Mouse (Mus musculus): ENCODE measurements around the gene Hist1h3b. TPM values are rescaled to one million over a fixed set of nuclear protein-coding genes. Genes with fewer than 3 reads are reported as not detected.

The Hist1h3b gene
- total and polyA plus RNA-seq, 2 experiments from 2014 or later, result 3.3 to 800 TPM

DNA sequence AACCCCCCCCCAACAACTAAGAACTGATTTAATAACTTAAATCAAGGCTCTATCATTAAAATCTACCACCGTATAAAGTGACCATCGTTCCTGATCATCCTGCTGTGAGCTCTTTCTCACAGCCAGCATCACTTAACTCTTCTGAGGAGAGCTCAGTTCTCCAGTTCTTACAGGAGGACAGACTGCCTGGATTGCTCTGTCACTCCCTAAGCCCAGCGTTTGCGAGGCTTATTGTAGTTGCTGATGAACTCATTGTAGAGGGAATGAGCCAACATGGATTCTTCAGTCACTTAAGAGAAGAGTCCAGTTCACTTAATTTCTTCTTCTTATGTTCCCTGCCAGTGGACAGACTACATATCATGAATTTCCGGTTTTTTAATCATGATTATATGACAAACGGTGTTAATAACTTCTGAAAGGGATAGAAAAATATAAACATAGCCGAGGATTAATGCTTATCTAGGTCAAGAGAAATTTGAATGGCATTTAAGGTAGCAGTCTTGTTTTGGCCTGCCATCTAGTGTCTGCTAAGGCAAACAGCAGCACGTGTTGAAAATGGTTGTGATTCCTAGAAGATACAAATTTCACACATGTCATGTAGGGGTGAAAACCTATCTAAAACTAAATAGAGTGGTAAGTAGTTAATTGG lies 19.8 kb upstream of the Hist1h3b start:
- 0 out of 2 replicates have a peak, but pooled peaks cover 4% of the 10 kb centered on the region for H3K4me1 ChIP-seq (ENCODE audit: control insufficient read depth, insufficient read depth)
- DNase-seq (ENCODE audit: low spot score), result peak; percentile 71
- no peaks in the 10 kb centered on the region for H3K36me3 ChIP-seq (replicated peaks; ENCODE audit: control insufficient read depth, insufficient read depth, low read length)
- H3K4me2 ChIP-seq (ENCODE audit: low read depth, low read length), result no peak overlapping the region
- ATAC-seq (ENCODE audit: insufficient read depth, low read depth), result no peak; the same call in 1 of the 2 replicates
- no peak overlapping the region for H3K9ac ChIP-seq (replicated peaks; ENCODE audit: low read depth, low read length)
- H3K27me3 ChIP-seq (ENCODE audit: control insufficient read depth, insufficient read depth, low read length), result no peaks in the 10 kb centered on the region
- H3K27ac ChIP-seq (ENCODE audit: low read depth), result no peak overlapping the region
- peak; percentile 85 for TF ChIP-seq CTCF (IDR thresholded peaks at IDR 0.05; ENCODE audit: low read depth)
- TF ChIP-seq EP300 (IDR thresholded peaks at IDR 0.05; ENCODE audit: low read depth), result no peak
- H3K9me3 ChIP-seq (replicated peaks; ENCODE audit: control insufficient read depth, low read length), result no peaks in the 10 kb centered on the region
- 21% methylated on average over 8 of the region's 8 CpGs for WGBS
- no peak overlapping the region for H3K4me3 ChIP-seq (ENCODE audit: low read depth, low read length)

DNA sequence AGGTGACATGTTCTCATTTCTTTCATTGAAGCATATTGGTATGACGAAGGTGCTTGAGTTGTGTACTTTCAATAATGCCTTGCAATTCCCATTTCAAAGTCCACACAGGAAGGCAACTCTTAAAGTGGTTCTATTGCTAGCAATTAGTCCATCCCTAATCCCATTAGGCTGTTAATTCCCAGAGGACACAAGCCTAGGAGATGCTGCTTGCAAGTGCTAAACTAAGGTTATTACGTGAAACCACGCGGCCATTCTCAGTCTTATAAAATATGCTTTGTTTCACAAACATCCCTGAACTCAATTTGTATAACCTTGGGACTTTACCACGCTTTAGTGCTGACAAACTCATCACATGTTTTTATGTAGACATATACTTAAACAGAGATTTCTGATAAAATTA lies 15.0 kb upstream of the Hist1h3b start:
- DNase-seq (ENCODE audit: low spot score), result no peak
- no peaks in the 10 kb centered on the region for H3K36me3 ChIP-seq (replicated peaks; ENCODE audit: control insufficient read depth, insufficient read depth, low read length)
- 88% methylated on average over 5 of the region's 5 CpGs for WGBS
- no peak overlapping the region for H3K4me3 ChIP-seq (ENCODE audit: low read depth, low read length)
- H3K27ac ChIP-seq (ENCODE audit: low read depth), result no peak overlapping the region
- no peak overlapping the region for H3K9ac ChIP-seq (replicated peaks; ENCODE audit: low read depth, low read length)
- no peaks in the 10 kb centered on the region for H3K27me3 ChIP-seq (ENCODE audit: control insufficient read depth, insufficient read depth, low read length)
- no peaks in the 10 kb centered on the region for H3K9me3 ChIP-seq (replicated peaks; ENCODE audit: control insufficient read depth, low read length)
- H3K4me1 ChIP-seq (ENCODE audit: control insufficient read depth, insufficient read depth), result peaks cover 8% of the 10 kb centered on the region; the same call in 1 of the 2 replicates
- TF ChIP-seq EP300 (IDR thresholded peaks at IDR 0.05; ENCODE audit: low read depth), result no peak
- no peak for TF ChIP-seq CTCF (IDR thresholded peaks at IDR 0.05; ENCODE audit: low read depth)
- H3K4me2 ChIP-seq (ENCODE audit: low read depth, low read length), result no peak overlapping the region
- ATAC-seq (ENCODE audit: insufficient read depth, low read depth), result no peak

DNA sequence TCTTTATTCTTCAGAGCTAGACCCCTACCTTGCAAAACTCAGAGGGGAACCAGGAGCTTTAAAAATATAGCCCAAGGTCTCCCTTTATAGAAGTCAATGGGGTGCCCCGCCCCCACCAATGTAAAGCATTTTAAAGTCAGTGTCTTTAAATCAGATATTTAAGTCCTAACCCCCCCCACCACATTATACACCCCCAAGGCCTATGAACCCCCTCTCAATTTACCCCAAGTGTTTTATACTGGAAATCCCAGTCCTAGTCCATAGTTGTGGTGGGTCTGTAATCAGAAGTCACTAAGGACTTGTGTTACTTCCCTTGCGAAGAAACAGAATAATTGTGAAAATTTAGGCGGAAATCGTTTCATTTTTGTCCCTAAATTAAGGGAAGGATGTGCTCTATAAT lies 14.0 kb upstream of the Hist1h3b start:
- peaks cover 8% of the 10 kb centered on the region; the same call in 1 of the 2 replicates for H3K4me1 ChIP-seq (ENCODE audit: control insufficient read depth, insufficient read depth)
- TF ChIP-seq EP300 (IDR thresholded peaks at IDR 0.05; ENCODE audit: low read depth) (no peak; the same call in 1 of the 2 replicates), CTCF (IDR thresholded peaks at IDR 0.05; ENCODE audit: low read depth) (no peak)
- DNase-seq (ENCODE audit: low spot score) (no peak), ATAC-seq (ENCODE audit: insufficient read depth, low read depth) (no peak)
- no peaks in the 10 kb centered on the region for H3K36me3 ChIP-seq (replicated peaks; ENCODE audit: control insufficient read depth, insufficient read depth, low read length)
- H3K4me2 ChIP-seq (ENCODE audit: low read depth, low read length), result peak overlapping the region; percentile 97
- H3K9me3 ChIP-seq (replicated peaks; ENCODE audit: control insufficient read depth, low read length), result no peaks in the 10 kb centered on the region
- peak overlapping the region; percentile 96 for H3K9ac ChIP-seq (replicated peaks; ENCODE audit: low read depth, low read length)
- peak overlapping the region; percentile 97 for H3K27ac ChIP-seq (ENCODE audit: low read depth)
- H3K27me3 ChIP-seq (ENCODE audit: control insufficient read depth, insufficient read depth, low read length), result no peaks in the 10 kb centered on the region
- WGBS, result 23% methylated on average over 4 of the region's 4 CpGs
- peak overlapping the region; percentile 72 for H3K4me3 ChIP-seq (ENCODE audit: low read depth, low read length)

DNA sequence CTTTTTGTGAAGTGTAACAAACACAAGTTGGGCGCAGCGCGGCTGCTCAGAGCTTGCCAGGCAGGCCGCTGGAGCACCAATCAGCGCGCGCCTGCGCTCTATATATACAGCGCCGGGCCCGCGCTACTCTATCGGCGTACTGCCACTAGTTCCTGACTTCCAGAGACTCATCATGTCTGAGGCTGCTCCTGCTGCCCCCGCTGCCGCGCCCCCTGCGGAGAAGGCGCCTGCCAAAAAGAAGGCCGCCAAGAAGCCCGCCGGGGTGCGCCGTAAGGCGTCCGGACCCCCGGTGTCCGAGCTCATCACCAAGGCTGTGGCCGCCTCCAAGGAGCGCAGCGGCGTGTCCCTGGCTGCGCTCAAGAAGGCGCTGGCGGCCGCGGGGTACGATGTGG lies 13.4 kb upstream of the Hist1h3b start, which contains the start of gene Hist1h1c:
Gene Hist1h1c, plus strand, starts transcription at position 132 of the 392 bp plus-strand sequence.
- peak within 1 kb of the TSS; percentile 97 for H3K27ac ChIP-seq (ENCODE audit: low read depth)
- peak within 1 kb of the TSS; percentile 97 for H3K4me2 ChIP-seq (ENCODE audit: low read depth, low read length)
- under 1% methylated on average over 32 of the region's 38 CpGs for WGBS
- no peaks in the 10 kb centered on the region for H3K36me3 ChIP-seq (replicated peaks; ENCODE audit: control insufficient read depth, insufficient read depth, low read length)
- ATAC-seq (ENCODE audit: insufficient read depth, low read depth), result peak; percentile 86
- peaks cover 8% of the 10 kb centered on the region; the same call in 1 of the 2 replicates for H3K4me1 ChIP-seq (ENCODE audit: control insufficient read depth, insufficient read depth)
- no peaks in the 10 kb centered on the region for H3K9me3 ChIP-seq (replicated peaks; ENCODE audit: control insufficient read depth, low read length)
- H3K4me3 ChIP-seq (ENCODE audit: low read depth, low read length), result peak within 1 kb of the TSS; percentile 72
- peak within 1 kb of the TSS; percentile 96 for H3K9ac ChIP-seq (replicated peaks; ENCODE audit: low read depth, low read length)
- H3K27me3 ChIP-seq (ENCODE audit: control insufficient read depth, insufficient read depth, low read length), result no peaks in the 10 kb centered on the region
- peak; percentile 92 for DNase-seq (ENCODE audit: low spot score)
- peak; percentile 61 for TF ChIP-seq EP300 (IDR thresholded peaks at IDR 0.05; ENCODE audit: low read depth)
- no peak for TF ChIP-seq CTCF (IDR thresholded peaks at IDR 0.05; ENCODE audit: low read depth)

DNA sequence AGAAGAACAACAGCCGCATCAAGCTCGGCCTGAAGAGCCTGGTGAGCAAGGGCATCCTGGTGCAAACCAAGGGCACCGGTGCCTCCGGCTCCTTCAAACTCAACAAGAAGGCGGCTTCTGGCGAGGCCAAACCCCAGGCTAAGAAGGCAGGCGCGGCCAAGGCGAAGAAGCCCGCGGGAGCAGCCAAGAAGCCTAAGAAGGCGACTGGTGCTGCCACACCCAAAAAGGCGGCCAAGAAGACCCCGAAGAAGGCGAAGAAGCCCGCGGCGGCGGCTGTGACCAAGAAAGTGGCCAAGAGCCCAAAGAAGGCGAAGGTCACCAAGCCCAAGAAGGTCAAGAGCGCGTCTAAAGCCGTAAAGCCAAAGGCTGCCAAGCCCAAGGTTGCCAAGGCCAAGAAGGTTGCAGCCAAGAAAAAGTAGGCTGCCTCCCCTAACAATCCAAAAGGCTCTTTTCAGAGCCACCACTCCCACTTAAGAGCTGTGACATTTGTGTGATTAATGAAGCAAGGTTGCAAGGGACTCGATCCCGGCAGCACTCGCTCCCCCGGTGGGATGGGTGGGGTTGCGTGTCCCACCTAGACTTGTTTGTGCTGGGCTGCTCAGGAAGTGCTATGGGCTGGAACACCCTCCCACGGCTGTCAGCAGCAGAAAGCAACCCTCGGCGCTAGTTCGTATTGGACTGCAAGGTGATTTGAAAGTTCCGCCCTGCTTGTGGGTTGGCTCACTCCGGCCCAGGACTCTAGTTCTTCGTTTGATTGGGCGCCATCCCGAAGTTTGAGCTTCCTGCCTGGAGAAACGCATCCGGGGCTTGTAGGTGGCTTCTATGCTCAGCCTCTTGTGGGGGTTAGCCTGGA lies 12.8 kb upstream of the Hist1h3b start:
- Histone ChIP-seq H3K9ac (replicated peaks; ENCODE audit: low read depth, low read length) (peak overlapping the region; percentile 96), H3K27me3 (ENCODE audit: control insufficient read depth, insufficient read depth, low read length) (no peaks in the 10 kb centered on the region), H3K9me3 (replicated peaks; ENCODE audit: control insufficient read depth, low read length) (no peaks in the 10 kb centered on the region), H3K4me1 (ENCODE audit: control insufficient read depth, insufficient read depth) (peaks cover 8% of the 10 kb centered on the region; the same call in 1 of the 2 replicates), H3K27ac (ENCODE audit: low read depth) (peak overlapping the region; percentile 97), H3K4me2 (ENCODE audit: low read depth, low read length) (peak overlapping the region; percentile 97), H3K36me3 (replicated peaks; ENCODE audit: control insufficient read depth, insufficient read depth, low read length) (no peaks in the 10 kb centered on the region), H3K4me3 (ENCODE audit: low read depth, low read length) (peak overlapping the region; percentile 72)
- ATAC-seq (ENCODE audit: insufficient read depth, low read depth) (peak; percentile 87), DNase-seq (ENCODE audit: low spot score) (peak; percentile 95)
- no peak for TF ChIP-seq CTCF (IDR thresholded peaks at IDR 0.05; ENCODE audit: low read depth)
- TF ChIP-seq EP300 (IDR thresholded peaks at IDR 0.05; ENCODE audit: low read depth), result peak; percentile 83
- under 1% methylated on average over 39 of the region's 39 CpGs for WGBS
